Mouse (Mus musculus) hindbrain, embryonic 16.5 days (tissue): ENCODE measurements around the gene Epha2. TPM values are rescaled to one million over a fixed set of nuclear protein-coding genes. Genes with fewer than 3 reads are reported as not detected.
A peak's percentile ranks its signal among the peaks of the same experiment; 100 is the strongest.

Experiments
- ATAC-seq: fragments of 200-750 bp; cut with Nextera tagmentation; 2 replicates; pipeline ENCODE4 v1.8.0; 2017; ENCODE audit warnings: moderate TSS enrichment, moderate library complexity
- H3K27ac ChIP-seq: fragments of 300-500 bp; sonication (generic); 2 replicates; pipeline ENCODE4 v1.5.1; 2014; ENCODE audit warnings: low read depth, mild to moderate bottlenecking, control low read depth, low read length, moderate library complexity
- H3K27me3 ChIP-seq: fragments of 300-500 bp; sonication (generic); replicated peaks from 2 replicates; pipeline ENCODE4 v1.6.1; 2014; ENCODE audit warnings: low read length; ENCODE audit not compliant: control insufficient read depth, insufficient read depth
- H3K36me3 ChIP-seq: fragments of 300-500 bp; sonication (generic); 2 replicates; pipeline ENCODE4 v1.6.1; 2014; ENCODE audit warnings: mild to moderate bottlenecking, low read length, moderate library complexity, mixed read lengths; ENCODE audit not compliant: control insufficient read depth, insufficient read depth
- H3K4me1 ChIP-seq: fragments of 300-500 bp; sonication (generic); 2 replicates; pipeline ENCODE4 v1.6.1; 2014; ENCODE audit warnings: low read depth, low read length; ENCODE audit not compliant: control insufficient read depth, insufficient read depth
- H3K4me2 ChIP-seq: fragments of 300-500 bp; sonication (generic); 2 replicates; pipeline ENCODE4 v1.6.1; 2014; ENCODE audit warnings: mild to moderate bottlenecking, low read length, control low read depth, moderate library complexity
- H3K4me3 ChIP-seq: fragments of 300-500 bp; sonication (generic); 2 replicates; pipeline ENCODE4 v1.5.1; 2014; ENCODE audit warnings: mild to moderate bottlenecking, low read length, control low read depth, moderate library complexity
- H3K9ac ChIP-seq: fragments of 300-500 bp; sonication (generic); 2 replicates; pipeline ENCODE4 v1.6.1; 2014; ENCODE audit warnings: low read depth, mild to moderate bottlenecking, control low read depth, low read length, moderate library complexity
- H3K9me3 ChIP-seq: fragments of 300-500 bp; sonication (generic); 2 replicates; pipeline ENCODE4 v1.6.1; 2014; ENCODE audit warnings: mild to moderate bottlenecking, low read length, moderate library complexity; ENCODE audit not compliant: control insufficient read depth
- WGBS: fragments of 180-500 bp; shearing (Covaris S2); extraction: QIAGEN DNeasy Blood & Tissue Kit; methylation state at CpG from one replicate; pipeline ENCODE4 v1.1.7; 2014; 5-methylcytosine and 5-hydroxymethylcytosine counted together
- polyA plus RNA-seq: library from polyadenylated mRNA; unstranded; fragments of >200 nt; fragmentation: Nextera tagmentation; extraction: Ambion mirVana; gene quantifications from 2 replicates; pipeline ENCODE4 v1.2.1, GENCODE M21; 2015

Epha2 gene
- polyA plus RNA-seq, 1 experiment from 2014 or later: 1.1 TPM

- Histone ChIP-seq H3K4me3 (no peak overlapping the region), H3K9me3 (no peaks in the 10 kb centered on the region), H3K36me3 (no peaks in the 10 kb centered on the region), H3K4me2 (no peak overlapping the region), H3K9ac (no peak overlapping the region), H3K4me1 (no peaks in the 10 kb centered on the region), H3K27me3 (no peaks in the 10 kb centered on the region), H3K27ac (no peak overlapping the region)
- 39% methylated on average over 9 of the region's 9 CpGs for WGBS
- ATAC-seq: no peak
Measured at GRCm38 (mm10) chr4:141267837-141268236, 33.2 kb upstream of the Epha2 start.

DNA sequence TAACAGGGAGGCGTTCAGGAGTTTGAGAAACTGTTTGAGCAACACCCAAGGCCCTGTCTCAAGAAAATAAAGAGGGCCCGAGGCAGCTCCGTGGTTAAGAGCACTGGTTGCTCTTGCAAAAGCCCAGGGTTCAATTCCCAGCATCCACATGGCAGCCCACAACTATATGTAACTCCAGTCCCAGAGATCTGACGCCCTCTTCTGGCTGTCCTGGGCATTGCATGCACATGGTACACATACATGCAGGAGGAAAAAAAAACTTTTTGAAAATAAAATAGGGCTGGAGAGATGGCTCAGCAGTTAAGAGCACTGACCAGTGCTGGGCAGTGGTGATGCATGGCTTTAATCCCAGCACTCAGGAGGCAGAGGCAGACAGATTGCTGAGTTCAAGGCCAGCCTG is 32.7 kb upstream of the Epha2 start:
- H3K9me3 ChIP-seq: no peaks in the 10 kb centered on the region
- no peak overlapping the region for H3K27ac ChIP-seq
- WGBS: 88% methylated on average over 4 of the region's 4 CpGs
- no peaks in the 10 kb centered on the region; the same call in none of the 2 replicates for H3K4me1 ChIP-seq
- H3K27me3 ChIP-seq: no peaks in the 10 kb centered on the region
- ATAC-seq: no peak
- H3K4me3 ChIP-seq: no peak overlapping the region
- no peak overlapping the region for H3K4me2 ChIP-seq
- no peak overlapping the region for H3K9ac ChIP-seq
- no peaks in the 10 kb centered on the region for H3K36me3 ChIP-seq

DNA sequence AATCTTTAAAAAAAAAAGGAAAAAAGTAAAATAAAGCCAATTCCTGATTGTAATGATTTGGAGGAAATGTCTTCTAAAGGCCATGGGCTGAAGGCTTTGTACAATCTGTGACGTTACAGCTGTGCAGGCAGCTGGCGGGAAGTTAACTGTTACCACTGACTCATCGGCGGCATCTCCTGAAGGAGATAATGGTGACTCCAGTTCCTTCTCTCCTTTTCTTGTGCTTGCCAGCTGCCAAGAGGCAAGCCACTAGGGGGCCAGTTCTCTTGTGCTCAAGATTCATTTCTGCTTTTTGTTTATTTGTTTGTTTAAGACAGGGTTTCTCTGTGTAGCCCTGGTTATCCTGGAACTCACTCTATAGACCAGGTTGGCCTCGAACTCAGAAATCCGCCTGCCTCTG is 32.0 kb upstream of the Epha2 start:
- H3K4me1 ChIP-seq: no peaks in the 10 kb centered on the region; the same call in none of the 2 replicates
- no peak for ATAC-seq
- 91% methylated on average over 6 of the region's 6 CpGs for WGBS

GRCm38 (mm10) chr4:141270201-141270940 is 30.7 kb upstream of the Epha2 start:
- Histone ChIP-seq H3K4me3 (no peak overlapping the region), H3K9ac (no peak overlapping the region), H3K4me2 (no peak overlapping the region), H3K27me3 (no peaks in the 10 kb centered on the region), H3K9me3 (no peaks in the 10 kb centered on the region), H3K27ac (no peak overlapping the region), H3K4me1 (peaks cover 7% of the 10 kb centered on the region), H3K36me3 (no peaks in the 10 kb centered on the region)
- WGBS: 56% methylated on average over 15 of the region's 15 CpGs
- no peak for ATAC-seq

More for the DNA sequence above, 32.0 kb upstream of the Epha2 start:
- Histone ChIP-seq H3K4me3 (no peak overlapping the region), H3K36me3 (no peaks in the 10 kb centered on the region), H3K9ac (no peak overlapping the region), H3K27me3 (no peaks in the 10 kb centered on the region), H3K4me2 (no peak overlapping the region), H3K9me3 (no peaks in the 10 kb centered on the region), H3K27ac (no peak overlapping the region)

DNA sequence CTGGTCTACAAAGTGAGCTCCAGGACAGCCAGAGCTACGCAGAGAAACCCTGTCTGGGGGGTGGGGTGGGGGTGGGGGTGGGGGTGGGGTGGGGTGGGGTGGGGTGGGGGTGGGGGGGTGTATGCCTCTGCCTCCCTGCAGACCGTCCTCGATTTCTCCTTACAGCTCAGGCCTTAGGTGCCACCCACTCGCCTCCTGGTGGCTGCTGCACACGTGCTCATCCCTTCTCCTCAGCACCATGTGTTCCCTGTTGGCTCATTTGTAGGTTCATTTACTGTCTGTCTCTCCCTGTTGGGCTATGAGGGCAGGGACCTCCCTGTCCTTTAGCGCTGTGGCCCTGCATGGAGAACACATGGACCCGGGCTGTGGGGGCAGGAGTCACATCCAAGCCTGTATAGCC is 29.8 kb upstream of the Epha2 start:
- no peak for ATAC-seq

DNA sequence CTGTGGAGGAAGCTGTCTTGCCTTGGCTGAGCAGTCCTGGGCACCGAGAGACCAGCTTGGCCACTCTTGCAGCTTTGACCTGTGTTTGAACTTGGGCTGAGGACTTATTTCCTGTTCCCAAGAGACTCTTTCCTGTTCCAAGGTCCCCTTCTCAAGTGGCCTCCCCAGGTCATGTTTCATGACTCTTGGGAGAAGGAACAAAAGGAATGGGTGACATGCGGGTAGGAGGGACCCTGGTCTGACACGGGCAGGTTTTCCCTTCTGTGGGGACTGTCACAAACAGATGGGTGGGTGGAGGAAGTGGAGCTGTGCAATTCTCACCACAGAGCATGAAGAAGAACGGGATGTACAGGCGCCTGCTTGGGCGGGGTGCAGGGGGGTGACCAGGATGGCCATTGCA is 29.3 kb upstream of the Epha2 start:
- no peak for ATAC-seq
- 85% methylated on average over 6 of the region's 6 CpGs for WGBS
- Histone ChIP-seq H3K4me3 (no peak overlapping the region), H3K27ac (no peak overlapping the region), H3K9ac (no peak overlapping the region), H3K4me1 (peaks cover 7% of the 10 kb centered on the region), H3K36me3 (no peaks in the 10 kb centered on the region), H3K9me3 (no peaks in the 10 kb centered on the region), H3K27me3 (no peaks in the 10 kb centered on the region), H3K4me2 (no peak overlapping the region)

More for the DNA sequence above, 29.8 kb upstream of the Epha2 start:
- Histone ChIP-seq H3K36me3 (no peaks in the 10 kb centered on the region), H3K4me2 (no peak overlapping the region), H3K4me1 (peaks cover 7% of the 10 kb centered on the region), H3K9ac (no peak overlapping the region), H3K27ac (no peak overlapping the region), H3K9me3 (no peaks in the 10 kb centered on the region), H3K27me3 (no peaks in the 10 kb centered on the region), H3K4me3 (no peak overlapping the region)
- 87% methylated on average over 7 of the region's 7 CpGs for WGBS

DNA sequence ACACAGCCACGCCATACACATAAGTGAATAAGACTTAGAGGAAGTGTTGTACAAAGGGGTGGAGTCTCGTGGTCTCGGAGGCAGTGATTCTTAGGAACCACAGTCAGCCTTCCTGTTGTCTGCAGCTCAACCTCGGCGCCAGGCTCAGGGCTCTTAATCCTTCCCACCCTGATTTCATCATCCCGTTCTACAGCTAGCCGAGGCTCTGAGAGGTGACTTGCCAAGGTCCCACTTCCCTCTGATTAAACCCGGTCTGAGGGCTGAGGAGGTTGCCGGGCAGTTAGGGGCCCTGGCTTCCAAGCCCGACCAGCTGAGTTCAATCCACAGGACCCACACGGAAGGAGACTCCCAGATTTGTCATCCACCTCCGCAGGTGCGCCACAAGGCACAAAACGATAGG is 28.2 kb upstream of the Epha2 start:
- 24% methylated on average over 14 of the region's 14 CpGs for WGBS
- no peaks in the 10 kb centered on the region for H3K36me3 ChIP-seq
- H3K27ac ChIP-seq: no peak overlapping the region
- no peak for ATAC-seq
- H3K9ac ChIP-seq: peak overlapping the region; percentile 52
- no peaks in the 10 kb centered on the region for H3K27me3 ChIP-seq
- no peaks in the 10 kb centered on the region for H3K9me3 ChIP-seq
- H3K4me2 ChIP-seq: peak overlapping the region; percentile 46
- H3K4me3 ChIP-seq: no peak overlapping the region
- peaks cover 7% of the 10 kb centered on the region for H3K4me1 ChIP-seq

- Histone ChIP-seq H3K4me3 (no peak overlapping the region), H3K27ac (no peak overlapping the region), H3K4me2 (peak overlapping the region; percentile 46), H3K4me1 (peaks cover 7% of the 10 kb centered on the region), H3K36me3 (no peaks in the 10 kb centered on the region), H3K9me3 (no peaks in the 10 kb centered on the region), H3K9ac (peak overlapping the region; percentile 52), H3K27me3 (no peaks in the 10 kb centered on the region)
- peak; percentile 79 for ATAC-seq
- WGBS: 13% methylated on average over 12 of the region's 12 CpGs
Measured at GRCm38 (mm10) chr4:141273296-141273695, 27.7 kb upstream of the Epha2 start.

GRCm38 (mm10) chr4:141274485-141275341 is 26.3 kb upstream of the Epha2 start:
- H3K27ac ChIP-seq: no peak overlapping the region
- no peaks in the 10 kb centered on the region for H3K36me3 ChIP-seq
- no peaks in the 10 kb centered on the region for H3K27me3 ChIP-seq
- no peaks in the 10 kb centered on the region for H3K9me3 ChIP-seq
- peaks cover 7% of the 10 kb centered on the region for H3K4me1 ChIP-seq
- peak; percentile 37; the same call in 1 of the 2 replicates for ATAC-seq
- no peak overlapping the region for H3K4me3 ChIP-seq
- peak overlapping the region; percentile 40 for H3K4me2 ChIP-seq
- WGBS: 26% methylated on average over 23 of the region's 23 CpGs
- peak overlapping the region; percentile 41; the same call in 1 of the 2 replicates for H3K9ac ChIP-seq
